Mouse (Mus musculus): ENCODE measurements at regions not wholly inside any gene's neighbourhood (a gene's known extent, or its start where the extent isn't known, plus 50 kb on each side); places are given as distances from the start of the nearest gene placed in this dataset.

DNA sequence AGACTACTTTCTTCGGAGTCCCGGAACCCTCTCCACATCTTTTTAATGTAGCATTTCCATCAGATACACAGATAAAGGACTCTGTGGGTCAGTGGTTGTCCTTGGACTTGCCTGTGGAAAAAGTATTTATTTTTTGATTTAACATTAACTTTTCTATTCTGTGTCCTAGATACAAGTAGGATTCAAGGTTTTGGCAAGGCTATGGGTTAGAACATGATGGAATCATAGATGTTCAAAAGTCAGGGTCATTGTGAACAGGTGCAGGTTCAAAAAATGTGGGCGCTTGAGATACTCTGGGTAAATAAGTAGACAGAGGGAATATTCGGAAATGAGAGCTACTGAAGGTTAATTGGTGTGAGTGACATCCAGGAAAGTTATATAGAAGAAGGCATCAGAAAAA, 347.7 kb downstream of the Cypt12 start:
- TF ChIP-seq CTCF (IDR thresholded peaks at IDR 0.05; ENCODE audit: low read depth, low read length) (no peak), GATA1 (IDR thresholded peaks at IDR 0.05; ENCODE audit: borderline replicate concordance, low read length) (no peak), GATA2 (IDR thresholded peaks at IDR 0.05; ENCODE audit: borderline replicate concordance, low read depth, low read length) (no peak)
